Mouse (Mus musculus) hematopoietic multipotent progenitor cell, adult 10-12 weeks (in vitro differentiated cells): ENCODE results near the gene Zranb2. TPM values are rescaled to one million over a fixed set of nuclear protein-coding genes. Genes with fewer than 3 reads are reported as not detected.

Source experiments
- polyA plus RNA-seq: library from polyadenylated mRNA; stranded (reverse); fragments of >175 nt; gene quantifications from 2 replicates; pipeline ENCODE4 v1.2.3, GENCODE M21; 2012; ENCODE audit warnings: low replicate concordance

The Zranb2 gene
- polyA plus RNA-seq: 3.2 and 13.4 TPM in 2 replicates

GRCm38 (mm10) chr3:157533964-157534785 is at the start of gene Zranb2:
Gene Zranb2, plus strand, starts transcription at chr3:157534160.

GRCm38 (mm10) chr3:157566725-157567565 is 33.0 kb downstream of the Zranb2 start, which contains the start of gene Ptger3:
Gene Ptger3, plus strand, starts transcription at chr3:157566892.

Other genes with a start within 250 kb of the Zranb2 start
- gene Ptger3, start 32.7 kb downstream of the Zranb2 start, polyA plus RNA-seq: 0.77 and 3.6 TPM in 2 replicates